Mouse (Mus musculus) limb, embryonic 14.5 days (tissue): ENCODE data around the gene Slc16a8. TPM values are rescaled to one million over a fixed set of nuclear protein-coding genes. Genes with fewer than 3 reads are reported as not detected.
A peak's percentile ranks its signal among the peaks of the same experiment; 100 is the strongest.

Experiments
- ATAC-seq: fragments of 200-750 bp; cut with Nextera tagmentation; 2 replicates; pipeline ENCODE4 v1.8.0; 2017; ENCODE audit warnings: low read depth, moderate number of reproducible peaks, moderate TSS enrichment; ENCODE audit not compliant: low FRiP score
- DNase-seq: peaks from one replicate; pipeline ENCODE4 v3.0.0-alpha.2; 2015; ENCODE audit warnings: low spot score
- H3K27ac ChIP-seq: fragments of 300-500 bp; sonication (generic); replicated peaks from 2 replicates; pipeline ENCODE4 v1.5.1; 2014; ENCODE audit warnings: low read depth, mild to moderate bottlenecking, low read length, moderate library complexity, mixed read lengths
- H3K27me3 ChIP-seq: fragments of 300-500 bp; sonication (generic); 2 replicates; pipeline ENCODE4 v1.6.1; 2014; ENCODE audit warnings: low read length, mixed read lengths; ENCODE audit not compliant: control insufficient read depth, insufficient read depth
- H3K36me3 ChIP-seq: fragments of 300-500 bp; sonication (generic); 2 replicates; pipeline ENCODE4 v1.6.1; 2014; ENCODE audit warnings: mild to moderate bottlenecking, low read length, moderate library complexity, mixed read lengths; ENCODE audit not compliant: control insufficient read depth, insufficient read depth
- H3K4me1 ChIP-seq: fragments of 300-500 bp; sonication (generic); 2 replicates; pipeline ENCODE4 v1.6.1; 2014; ENCODE audit warnings: antibody characterized with exemption, low read length, mixed read lengths; ENCODE audit not compliant: control insufficient read depth, insufficient read depth
- H3K4me2 ChIP-seq: fragments of 300-500 bp; sonication (generic); replicated peaks from 2 replicates; pipeline ENCODE4 v1.6.1; 2014; ENCODE audit warnings: low read depth, mild to moderate bottlenecking, low read length, moderate library complexity; ENCODE audit not compliant: severe bottlenecking
- H3K4me3 ChIP-seq: fragments of 300-500 bp; sonication (generic); replicated peaks from 2 replicates; pipeline ENCODE4 v1.5.1; 2014; ENCODE audit warnings: low read length
- H3K9ac ChIP-seq: fragments of 300-500 bp; sonication (generic); 2 replicates; pipeline ENCODE4 v1.6.1; 2014; ENCODE audit warnings: mild to moderate bottlenecking, low read depth, low read length, moderate library complexity; ENCODE audit not compliant: severe bottlenecking
- H3K9me3 ChIP-seq: fragments of 300-500 bp; sonication (generic); 2 replicates; pipeline ENCODE4 v1.6.1; 2016; ENCODE audit warnings: low read length; ENCODE audit not compliant: control insufficient read depth
- POLR2A ChIP-seq: fragments of 200-500 bp; IDR thresholded peaks from 2 replicates; pipeline ENCODE4 v1.8.0; 2012; ENCODE audit warnings: inconsistent platforms, mild to moderate bottlenecking, moderate library complexity, borderline replicate concordance; ENCODE audit not compliant: insufficient read depth, insufficient read length; ENCODE audit errors: extremely low read depth
- WGBS: fragments of 180-500 bp; shearing (Covaris S2); extraction: QIAGEN DNeasy Blood & Tissue Kit; methylation state at CpG from one replicate; pipeline ENCODE4 v1.1.7; 2014; 5-methylcytosine and 5-hydroxymethylcytosine counted together
- polyA plus RNA-seq, 2 experiments: library from polyadenylated mRNA; depleted of rRNA in 1 of 2; stranded (reverse) in 1 of 2; unstranded in 1 of 2; fragments of >200 nt; fragmentation: Nextera tagmentation in 1 of 2; extraction: Ambion mirVana in 1 of 2; gene quantifications; 2 replicates each; pipeline versions ENCODE4 v1.2.1 to v1.2.3; 2012 to 2014

Gene Slc16a8
- polyA plus RNA-seq, 2 experiments: 0.16 to 0.51 TPM

GRCm38 (mm10) chr15:79245321-79245720, 9.2 kb downstream of the Slc16a8 start:
- 79% methylated on average over 3 of the region's 3 CpGs for WGBS
- Histone ChIP-seq H3K27me3 (no peaks in the 10 kb centered on the region), H3K4me2 (no peak overlapping the region), H3K4me3 (no peak overlapping the region), H3K9ac (no peak overlapping the region), H3K4me1 (no peaks in the 10 kb centered on the region), H3K27ac (no peak overlapping the region), H3K36me3 (peaks cover 78% of the 10 kb centered on the region), H3K9me3 (no peaks in the 10 kb centered on the region)
- TF ChIP-seq POLR2A: no peak
- DNase-seq (no peak), ATAC-seq (no peak)

GRCm38 (mm10) chr15:79244071-79244893, 10.3 kb downstream of the Slc16a8 start:
- no peaks in the 10 kb centered on the region for H3K27me3 ChIP-seq
- H3K4me3 ChIP-seq: no peak overlapping the region
- no peak overlapping the region for H3K9ac ChIP-seq
- H3K4me2 ChIP-seq: no peak overlapping the region
- no peak for TF ChIP-seq POLR2A
- no peaks in the 10 kb centered on the region for H3K4me1 ChIP-seq
- ATAC-seq (no peak), DNase-seq (no peak)
- peaks cover 84% of the 10 kb centered on the region for H3K36me3 ChIP-seq
- H3K27ac ChIP-seq: no peak overlapping the region
- no peaks in the 10 kb centered on the region for H3K9me3 ChIP-seq
- WGBS: 73% methylated on average over 7 of the region's 7 CpGs

GRCm38 (mm10) chr15:79243234-79244042, 11.1 kb downstream of the Slc16a8 start:
- no peak overlapping the region for H3K9ac ChIP-seq

DNA sequence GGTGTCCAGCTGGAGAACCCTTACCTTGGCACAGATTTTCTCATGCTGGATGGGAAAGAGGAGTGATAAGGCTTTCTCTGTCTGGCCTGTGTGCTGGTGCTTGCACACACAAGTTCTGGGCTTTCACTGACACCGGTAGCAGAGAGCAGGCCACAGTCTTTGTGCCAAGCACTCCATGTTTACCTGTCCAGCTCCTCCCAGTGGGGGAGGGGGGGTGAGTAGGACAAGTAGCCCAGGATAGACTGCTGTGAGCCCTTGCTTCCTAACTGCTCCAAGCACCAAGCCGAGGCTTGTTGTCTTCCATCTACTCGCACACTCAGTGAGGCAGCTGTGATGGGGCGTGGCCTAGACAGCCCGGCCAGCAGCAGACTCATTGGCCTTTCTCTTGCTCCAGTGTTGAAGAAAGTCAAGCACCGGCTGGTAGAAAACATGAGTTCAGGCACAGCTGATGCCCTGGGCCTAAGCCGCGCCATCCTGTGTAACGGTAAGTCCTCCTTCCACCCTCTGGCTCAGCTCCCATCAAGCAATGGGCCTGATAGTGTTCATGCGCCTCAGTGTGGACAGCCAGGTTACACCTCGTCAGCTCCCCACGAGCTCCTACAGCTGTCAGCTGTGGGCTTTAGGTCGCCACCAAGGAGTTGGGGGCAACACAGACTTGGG, 11.9 kb downstream of the Slc16a8 start:
- H3K4me3 ChIP-seq: no peak overlapping the region
- H3K4me2 ChIP-seq: no peak overlapping the region
- DNase-seq (no peak), ATAC-seq (peak; percentile 27)
- H3K9ac ChIP-seq: no peak overlapping the region
- WGBS: 71% methylated on average over 13 of the region's 13 CpGs
- peaks cover 79% of the 10 kb centered on the region for H3K36me3 ChIP-seq
- TF ChIP-seq POLR2A: no peak
- H3K27ac ChIP-seq: no peak overlapping the region
- no peaks in the 10 kb centered on the region for H3K4me1 ChIP-seq
- H3K9me3 ChIP-seq: no peaks in the 10 kb centered on the region
- no peaks in the 10 kb centered on the region for H3K27me3 ChIP-seq

More at GRCm38 (mm10) chr15:79243234-79244042, 11.1 kb downstream of the Slc16a8 start:
- H3K4me2 ChIP-seq: peak overlapping the region; percentile 18
- no peak overlapping the region for H3K27ac ChIP-seq
- H3K4me3 ChIP-seq: no peak overlapping the region
- H3K36me3 ChIP-seq: peaks cover 80% of the 10 kb centered on the region
- WGBS: 9% methylated on average over 10 of the region's 10 CpGs
- no peaks in the 10 kb centered on the region for H3K9me3 ChIP-seq
- peak; percentile 46; the same call in 1 of the 2 replicates for TF ChIP-seq POLR2A
- ATAC-seq (peak; percentile 95), DNase-seq (peak; percentile 92)
- no peaks in the 10 kb centered on the region for H3K4me1 ChIP-seq
- no peaks in the 10 kb centered on the region for H3K27me3 ChIP-seq

DNA sequence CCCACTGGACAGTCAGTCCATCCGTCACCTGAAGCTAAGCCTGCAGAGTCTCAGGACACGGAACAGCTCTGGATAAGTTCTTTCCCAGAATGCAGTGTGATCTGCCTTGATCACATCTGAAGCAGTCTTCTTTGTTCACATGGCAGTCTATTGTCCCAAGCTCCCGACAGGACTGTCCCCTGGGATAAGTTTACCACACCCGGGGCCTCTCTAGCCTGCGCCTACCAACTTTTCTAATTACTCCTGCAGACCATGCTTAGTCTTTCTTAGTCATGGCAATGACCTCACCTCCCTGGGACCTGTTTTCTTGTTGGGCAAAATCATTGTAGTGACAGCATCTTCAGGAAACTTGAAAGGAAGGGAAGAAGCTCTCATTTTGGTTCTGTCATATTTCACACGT, 16.5 kb downstream of the Slc16a8 start:
- Histone ChIP-seq H3K9me3 (no peaks in the 10 kb centered on the region), H3K27me3 (no peaks in the 10 kb centered on the region), H3K9ac (no peak overlapping the region), H3K4me3 (no peak overlapping the region), H3K4me1 (no peaks in the 10 kb centered on the region), H3K27ac (no peak overlapping the region), H3K4me2 (no peak overlapping the region), H3K36me3 (peaks cover 77% of the 10 kb centered on the region)
- DNase-seq: no peak
- WGBS: 91% methylated on average over 6 of the region's 6 CpGs
- TF ChIP-seq POLR2A: no peak
- no peak for ATAC-seq
